25 mouse cellular contexts compared by ENCODE assay signal in the genomic region with DNA sequence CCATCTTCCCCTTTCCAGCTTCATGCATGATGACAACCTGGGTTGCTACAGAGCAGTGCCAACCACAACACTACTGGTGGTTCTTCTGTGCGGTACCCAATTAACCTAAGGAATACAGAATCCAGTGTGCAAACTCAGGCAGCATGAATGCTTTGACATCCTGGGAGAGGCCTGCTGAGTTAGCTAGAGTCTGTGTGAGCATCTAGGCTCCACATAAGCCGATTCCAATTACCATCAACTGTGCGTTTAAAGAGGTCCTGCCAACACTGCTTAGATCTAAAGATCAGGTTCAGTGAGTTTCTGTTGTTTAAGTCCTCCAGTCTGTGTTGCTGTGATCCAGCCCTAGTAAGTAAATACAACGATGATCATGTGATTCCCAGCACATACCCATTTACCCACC. TPM values are rescaled to one million over a fixed set of nuclear protein-coding genes. Genes with fewer than 3 reads are reported as not detected.
DNase-seq lines count a peak whose midpoint lies in the region; ATAC-seq and TF ChIP-seq lines count a peak whose summit lies in the region.
"Had no signal": no experiment of that assay in that cellular context is flagged by ENCODE, and none has a peak within 500 bp of the region (broad histone marks: within the 10 kb centered on the region; RNA-seq: fewer than 3 reads in every experiment).

No protein-coding gene starts in this region.

- H3K27ac ChIP-seq in embryonic facial prominence, embryonic 14.5 days (replicated peaks; ENCODE audit: low read depth, low read length), result no peak overlapping the region
- H3K27ac ChIP-seq in embryonic facial prominence, embryonic 10.5 days (replicated peaks), result no peak overlapping the region
- H3K27ac ChIP-seq in heart, embryonic 13.5 days (replicated peaks), result peak overlapping the region; percentile 90
- no peak overlapping the region for H3K27ac ChIP-seq in heart, adult 2 months
- H3K27ac ChIP-seq: embryonic facial prominence, embryonic 12.5 days; forebrain, embryonic 12.5 days; forebrain, embryonic 15.5 days; hindbrain, embryonic 15.5 days; intestine, embryonic 15.5 days had no signal

- H3K79me2 ChIP-seq in heart, adult 2 months (replicated peaks; ENCODE audit: control insufficient read depth, insufficient read depth, low read length), result no peaks in the 10 kb centered on the region

- no peaks in the 10 kb centered on the region for H3K9me3 ChIP-seq in embryonic facial prominence, embryonic 14.5 days (ENCODE audit: control insufficient read depth, low read length)
- H3K9me3 ChIP-seq in embryonic facial prominence, embryonic 10.5 days, result no peaks in the 10 kb centered on the region
- peaks cover 8% of the 10 kb centered on the region for H3K9me3 ChIP-seq in heart, embryonic 13.5 days
- H3K9me3 ChIP-seq: embryonic facial prominence, embryonic 12.5 days; forebrain, embryonic 12.5 days; forebrain, embryonic 15.5 days; heart, embryonic 15.5 days; hindbrain, embryonic 15.5 days; intestine, embryonic 15.5 days had no signal

- TF ChIP-seq EP300 in heart, adult 2 months (IDR thresholded peaks at IDR 0.05; ENCODE audit: insufficient read depth, low read depth, low read length), result no peak

- TF ChIP-seq CTCF in heart, adult 2 months (IDR thresholded peaks at IDR 0.05), result no peak

- no peaks in the 10 kb centered on the region for H3K4me1 ChIP-seq in embryonic facial prominence, embryonic 14.5 days (ENCODE audit: control insufficient read depth, insufficient read depth, low read length)
- 0 out of 2 replicates have a peak, but pooled peaks cover 4% of the 10 kb centered on the region for H3K4me1 ChIP-seq in embryonic facial prominence, embryonic 10.5 days
- H3K4me1 ChIP-seq in heart, embryonic 13.5 days, result peaks cover 38% of the 10 kb centered on the region
- no peaks in the 10 kb centered on the region; the same call in none of the 2 replicates for H3K4me1 ChIP-seq in heart, adult 2 months (ENCODE audit: control insufficient read depth, insufficient read depth, low read length)
- H3K4me1 ChIP-seq: embryonic facial prominence, embryonic 12.5 days; forebrain, embryonic 12.5 days; forebrain, embryonic 15.5 days; intestine, embryonic 15.5 days had no signal

- no peak overlapping the region for H3K4me3 ChIP-seq in embryonic facial prominence, embryonic 14.5 days (ENCODE audit: low read depth, low read length)
- no peak overlapping the region for H3K4me3 ChIP-seq in embryonic facial prominence, embryonic 10.5 days
- H3K4me3 ChIP-seq in heart, embryonic 13.5 days, result no peak overlapping the region
- no peak overlapping the region for H3K4me3 ChIP-seq in heart, adult 2 months
- H3K4me3 ChIP-seq: embryonic facial prominence, embryonic 12.5 days; erythroblast, embryonic 14.5 days; forebrain, embryonic 12.5 days; forebrain, embryonic 15.5 days; heart, embryonic 15.5 days; hindbrain, embryonic 15.5 days; intestine, embryonic 15.5 days had no signal

- H3K27me3 ChIP-seq in embryonic facial prominence, embryonic 14.5 days (replicated peaks; ENCODE audit: control insufficient read depth, insufficient read depth, low read length), result no peaks in the 10 kb centered on the region
- no peaks in the 10 kb centered on the region for H3K27me3 ChIP-seq in embryonic facial prominence, embryonic 10.5 days (replicated peaks; ENCODE audit: low read depth, poor library complexity, severe bottlenecking)
- no peaks in the 10 kb centered on the region for H3K27me3 ChIP-seq in heart, embryonic 13.5 days (replicated peaks)
- no peaks in the 10 kb centered on the region for H3K27me3 ChIP-seq in heart, adult 2 months (ENCODE audit: control insufficient read depth, insufficient read depth, low read length)
- H3K27me3 ChIP-seq: embryonic facial prominence, embryonic 12.5 days; forebrain, embryonic 12.5 days; forebrain, embryonic 15.5 days; heart, embryonic 15.5 days; hindbrain, embryonic 15.5 days; intestine, embryonic 15.5 days had no signal

- WGBS in embryonic facial prominence, embryonic 14.5 days, result 68% methylated on average over 4 of the region's 4 CpGs
- WGBS in embryonic facial prominence, embryonic 10.5 days, result 85% methylated on average over 4 of the region's 4 CpGs
- WGBS in heart, embryonic 13.5 days, result 86% methylated on average over 4 of the region's 4 CpGs
- 95% methylated on average over 4 of the region's 4 CpGs for WGBS in heart, adult 2 months

- no peaks in the 10 kb centered on the region for H3K36me3 ChIP-seq in embryonic facial prominence, embryonic 14.5 days (ENCODE audit: control insufficient read depth, insufficient read depth, low read length)
- no peaks in the 10 kb centered on the region for H3K36me3 ChIP-seq in embryonic facial prominence, embryonic 10.5 days (replicated peaks)
- no peaks in the 10 kb centered on the region for H3K36me3 ChIP-seq in heart, embryonic 13.5 days
- no peaks in the 10 kb centered on the region for H3K36me3 ChIP-seq in heart, adult 2 months (ENCODE audit: control insufficient read depth, insufficient read depth, low read length)
- H3K36me3 ChIP-seq: embryonic facial prominence, embryonic 12.5 days; forebrain, embryonic 12.5 days; forebrain, embryonic 15.5 days; hindbrain, embryonic 15.5 days; intestine, embryonic 15.5 days had no signal

- ATAC-seq in embryonic facial prominence, embryonic 14.5 days (ENCODE audit: low read depth), result peak; percentile 85; the same call in 1 of the 2 replicates
- ATAC-seq in heart, embryonic 13.5 days (ENCODE audit: extremely low read depth, insufficient number of reproducible peaks, low FRiP score, low TSS enrichment), result no peak
- ATAC-seq: forebrain, embryonic 15.5 days; intestine, embryonic 15.5 days; Patski had no signal

- peak; percentile 75 for DNase-seq in embryonic facial prominence, embryonic 14.5 days (ENCODE audit: low spot score)
- no peak for DNase-seq in embryonic facial prominence, embryonic 10.5 days (ENCODE audit: low spot score)
- no peak for DNase-seq in heart, adult 2 months
- peak; percentile 82 for DNase-seq in Muller cell, postnatal 12 days (ENCODE audit: inconsistent ontology term)
- peak; percentile 93 for DNase-seq in retina, postnatal 1 day
- no peak for DNase-seq in kidney, postnatal 25 days
- no peak for DNase-seq in frontal cortex, postnatal 14 days (ENCODE audit: low spot score in 2 of 2)
- DNase-seq: adrenal gland, postnatal 10 days; adrenal gland, postnatal 36 days; cerebellum, adult 18-20 months; cerebellum, adult 9-10 months; cerebellum, postnatal 14 days; gastrocnemius, postnatal 10 days; gastrocnemius, postnatal 36 days; heart, postnatal 14 days; heart, postnatal 4 days had no signal

- H3K9ac ChIP-seq in embryonic facial prominence, embryonic 14.5 days (ENCODE audit: low read depth, low read length), result no peak overlapping the region
- no peak overlapping the region for H3K9ac ChIP-seq in heart, embryonic 13.5 days
- no peak overlapping the region for H3K9ac ChIP-seq in heart, adult 2 months (ENCODE audit: low read depth, low read length)
- H3K9ac ChIP-seq: embryonic facial prominence, embryonic 12.5 days; forebrain, embryonic 12.5 days; forebrain, embryonic 15.5 days; heart, embryonic 15.5 days; hindbrain, embryonic 15.5 days; intestine, embryonic 15.5 days had no signal

- intact Hi-C loops in heart, adult 2 months (cut with DNase I), result no loop called here

- no peak overlapping the region for H3K4me2 ChIP-seq in embryonic facial prominence, embryonic 14.5 days (ENCODE audit: low read depth, low read length)
- H3K4me2 ChIP-seq in heart, embryonic 13.5 days, result no peak overlapping the region
- H3K4me2 ChIP-seq: embryonic facial prominence, embryonic 12.5 days; forebrain, embryonic 12.5 days; forebrain, embryonic 15.5 days; heart, embryonic 15.5 days; hindbrain, embryonic 15.5 days; intestine, embryonic 15.5 days had no signal

- no peak for TF ChIP-seq POLR2A in heart, adult 2 months (IDR thresholded peaks at IDR 0.05; ENCODE audit: insufficient read depth, low read depth, low read length)

RNA-seq across cellular contexts. Expression of gene Gpr135, which starts 50.6 kb away (rescaled TPM):
- 1.0 and 1.5 TPM in 2 replicates for polyA plus RNA-seq in embryonic facial prominence, embryonic 14.5 days (2014; fragmentation: Nextera tagmentation; extraction: Ambion mirVana)
- 0.38 and 0.76 TPM in 2 replicates for polyA plus RNA-seq in embryonic facial prominence, embryonic 10.5 days (2016; fragmentation: Nextera tagmentation; extraction: Ambion mirVana)
- 0.43 and 0.60 TPM in 2 replicates for polyA plus RNA-seq in heart, embryonic 13.5 days (2015; fragmentation: Nextera tagmentation; extraction: Ambion mirVana)
- under 1 TPM; 0.27 to 0.31 TPM for total RNA-seq in heart, adult 2 months (2021)
- polyA plus RNA-seq in heart, adult 2 months (2012; rRNA removed), result 0.59 and 0.78 TPM in 2 replicates
- polyA plus RNA-seq: erythroblast, embryonic 14.5 days had no signal

Comparison
In these comparisons a context has a peak if more than half of its experiments do, and no peak if none do; other contexts are left out.
1. DNase-seq: peak in embryonic facial prominence, embryonic 14.5 days (single experiment), Muller cell, postnatal 12 days (single experiment) and retina, postnatal 1 day (single experiment); none in embryonic facial prominence, embryonic 10.5 days (single experiment), heart, adult 2 months (0 of 2), kidney, postnatal 25 days (0 of 2) and frontal cortex, postnatal 14 days (0 of 2).